Mouse (Mus musculus): ENCODE data around the gene Sox30. TPM values are rescaled to one million over a fixed set of nuclear protein-coding genes. Genes with fewer than 3 reads are reported as not detected.

Sox30 gene
- polyA plus RNA-seq, 2 experiments: 0.45 to 0.54 TPM

- peak overlapping the region; percentile 73 for H3K4me2 ChIP-seq (replicated peaks; ENCODE audit: low read depth, low read length, severe bottlenecking)
- ATAC-seq (ENCODE audit: low FRiP score, low read depth) (peak; percentile 39), DNase-seq (ENCODE audit: low spot score) (peak; percentile 27)
- H3K27ac ChIP-seq (replicated peaks; ENCODE audit: low read depth, low read length): peak overlapping the region; percentile 82
- H3K4me3 ChIP-seq (replicated peaks; ENCODE audit: low read length): peak overlapping the region; percentile 75
- H3K4me1 ChIP-seq (ENCODE audit: control insufficient read depth, insufficient read depth, low read length): peaks cover 10% of the 10 kb centered on the region
- no peaks in the 10 kb centered on the region for H3K9me3 ChIP-seq (ENCODE audit: control insufficient read depth, low read length)
- no peak for TF ChIP-seq POLR2A (IDR thresholded peaks at IDR 0.05; ENCODE audit: borderline replicate concordance, extremely low read depth, insufficient read depth, insufficient read length)
- peak overlapping the region; percentile 89 for H3K9ac ChIP-seq (ENCODE audit: low read depth, low read length, severe bottlenecking)
- H3K27me3 ChIP-seq (ENCODE audit: control insufficient read depth, insufficient read depth, low read length): no peaks in the 10 kb centered on the region
- H3K36me3 ChIP-seq (ENCODE audit: control insufficient read depth, insufficient read depth, low read length): no peaks in the 10 kb centered on the region
- WGBS: 19% methylated on average over 13 of the region's 13 CpGs
Measured at GRCm38 (mm10) chr11:46054911-46055895, 75.1 kb downstream of the Sox30 start.

- WGBS: under 1% methylated on average over 47 of the region's 51 CpGs
- peak; percentile 78 for DNase-seq (ENCODE audit: low spot score)
- Histone ChIP-seq H3K4me1 (ENCODE audit: control insufficient read depth, insufficient read depth, low read length) (peaks cover 10% of the 10 kb centered on the region), H3K9me3 (ENCODE audit: control insufficient read depth, low read length) (no peaks in the 10 kb centered on the region), H3K4me2 (replicated peaks; ENCODE audit: low read depth, low read length, severe bottlenecking) (peak within 1 kb of the TSS; percentile 73), H3K36me3 (ENCODE audit: control insufficient read depth, insufficient read depth, low read length) (no peaks in the 10 kb centered on the region), H3K4me3 (replicated peaks; ENCODE audit: low read length) (peak within 1 kb of the TSS; percentile 75), H3K27me3 (ENCODE audit: control insufficient read depth, insufficient read depth, low read length) (no peaks in the 10 kb centered on the region), H3K27ac (replicated peaks; ENCODE audit: low read depth, low read length) (peak within 1 kb of the TSS; percentile 82), H3K9ac (ENCODE audit: low read depth, low read length, severe bottlenecking) (peak within 1 kb of the TSS; percentile 89)
- ATAC-seq (ENCODE audit: low FRiP score, low read depth): peak; percentile 87
- peak; percentile 93; the same call in 1 of the 2 replicates for TF ChIP-seq POLR2A (IDR thresholded peaks at IDR 0.05; ENCODE audit: borderline replicate concordance, extremely low read depth, insufficient read depth, insufficient read length)
Measured at GRCm38 (mm10) chr11:46055896-46056769, 76.0 kb downstream of the Sox30 start, which contains the start of gene Adam19. Adam19 (plus strand) TSS chr11:46055992.

GRCm38 (mm10) chr11:46056770-46057411 lies 76.8 kb downstream of the Sox30 start:
- Histone ChIP-seq H3K9ac (ENCODE audit: low read depth, low read length, severe bottlenecking) (peak overlapping the region; percentile 89), H3K36me3 (ENCODE audit: control insufficient read depth, insufficient read depth, low read length) (0 out of 2 replicates have a peak, but pooled peaks cover 2% of the 10 kb centered on the region), H3K9me3 (ENCODE audit: control insufficient read depth, low read length) (no peaks in the 10 kb centered on the region), H3K27me3 (ENCODE audit: control insufficient read depth, insufficient read depth, low read length) (no peaks in the 10 kb centered on the region), H3K4me3 (replicated peaks; ENCODE audit: low read length) (peak overlapping the region; percentile 75), H3K4me2 (replicated peaks; ENCODE audit: low read depth, low read length, severe bottlenecking) (peak overlapping the region; percentile 73), H3K4me1 (ENCODE audit: control insufficient read depth, insufficient read depth, low read length) (peaks cover 10% of the 10 kb centered on the region), H3K27ac (replicated peaks; ENCODE audit: low read depth, low read length) (peak overlapping the region; percentile 82)
- ATAC-seq (ENCODE audit: low FRiP score, low read depth): peak; percentile 42; the same call in 1 of the 2 replicates
- peak; percentile 34 for DNase-seq (ENCODE audit: low spot score)
- 2% methylated on average over 25 of the region's 25 CpGs for WGBS
- TF ChIP-seq POLR2A (IDR thresholded peaks at IDR 0.05; ENCODE audit: borderline replicate concordance, extremely low read depth, insufficient read depth, insufficient read length): no peak

GRCm38 (mm10) chr11:46058011-46058410 lies 77.9 kb downstream of the Sox30 start:
- Histone ChIP-seq H3K4me1 (ENCODE audit: control insufficient read depth, insufficient read depth, low read length) (peaks cover 10% of the 10 kb centered on the region), H3K4me3 (replicated peaks; ENCODE audit: low read length) (no peak overlapping the region), H3K9me3 (ENCODE audit: control insufficient read depth, low read length) (no peaks in the 10 kb centered on the region), H3K27ac (replicated peaks; ENCODE audit: low read depth, low read length) (no peak overlapping the region), H3K36me3 (ENCODE audit: control insufficient read depth, insufficient read depth, low read length) (0 out of 2 replicates have a peak, but pooled peaks cover 4% of the 10 kb centered on the region), H3K4me2 (replicated peaks; ENCODE audit: low read depth, low read length, severe bottlenecking) (peak overlapping the region; percentile 73), H3K27me3 (ENCODE audit: control insufficient read depth, insufficient read depth, low read length) (no peaks in the 10 kb centered on the region), H3K9ac (ENCODE audit: low read depth, low read length, severe bottlenecking) (no peak overlapping the region)
- WGBS: 54% methylated on average over 9 of the region's 9 CpGs
- ATAC-seq (ENCODE audit: low FRiP score, low read depth): no peak
- DNase-seq (ENCODE audit: low spot score): no peak
- no peak for TF ChIP-seq POLR2A (IDR thresholded peaks at IDR 0.05; ENCODE audit: borderline replicate concordance, extremely low read depth, insufficient read depth, insufficient read length)
